Mouse (Mus musculus): ENCODE results near the gene Rab1b. TPM values are rescaled to one million over a fixed set of nuclear protein-coding genes. Genes with fewer than 3 reads are reported as not detected.
"Not testable (repeated sequence)": the region's sequence is repeated elsewhere in the genome, so short reads cannot be mapped to it uniquely, and the experiment has no call there.

The Rab1b gene
- 96.4 and 102 TPM in 2 replicates for polyA plus RNA-seq (2015; fragmentation: Nextera tagmentation; extraction: Ambion mirVana)

DNA sequence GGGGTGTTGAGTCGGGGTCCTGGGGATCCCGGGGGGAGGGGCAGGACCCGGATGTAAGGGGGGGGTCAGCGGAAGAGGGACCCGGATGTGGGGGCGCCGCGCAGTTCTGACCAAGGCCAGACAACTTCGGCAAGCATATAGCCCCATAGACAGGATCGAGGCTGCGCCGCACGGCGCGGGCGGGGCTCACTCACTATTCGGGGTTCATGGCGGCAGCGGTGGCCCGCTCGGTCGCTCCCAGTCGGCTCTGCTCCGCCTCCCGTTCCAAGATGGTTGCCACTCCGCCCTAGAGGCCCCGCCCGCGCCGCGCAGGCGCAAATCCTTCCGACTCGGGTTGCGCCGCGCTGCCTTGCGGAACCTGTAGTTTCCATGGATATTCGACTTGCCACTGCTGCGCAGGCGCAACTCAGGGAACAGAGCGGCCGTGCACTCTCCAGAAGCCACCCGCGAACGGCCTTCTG is at the start of gene Rab1b:
TSS of gene Rab1b (minus strand) at position 342 of the 461 bp plus-strand sequence.
- Histone ChIP-seq H3K4me2 (peak within 1 kb of the TSS; percentile 95), H3K4me1 (replicated peaks) (peaks cover 43% of the 10 kb centered on the region), H3K9me3 (replicated peaks) (no peaks in the 10 kb centered on the region), H3K4me3 (replicated peaks) (peak within 1 kb of the TSS; percentile 83), H3K9ac (peak within 1 kb of the TSS; percentile 91), H3K27me3 (no peaks in the 10 kb centered on the region), H3K27ac (peak within 1 kb of the TSS; percentile 89), H3K36me3 (peaks cover 39% of the 10 kb centered on the region)
- WGBS (ENCODE audit: insufficient replicate concordance): under 1% methylated on average over 45 of the region's 46 CpGs
- DNase-seq (peak; percentile 98), ATAC-seq (ENCODE audit: low read depth) (peak; percentile 94)

DNA sequence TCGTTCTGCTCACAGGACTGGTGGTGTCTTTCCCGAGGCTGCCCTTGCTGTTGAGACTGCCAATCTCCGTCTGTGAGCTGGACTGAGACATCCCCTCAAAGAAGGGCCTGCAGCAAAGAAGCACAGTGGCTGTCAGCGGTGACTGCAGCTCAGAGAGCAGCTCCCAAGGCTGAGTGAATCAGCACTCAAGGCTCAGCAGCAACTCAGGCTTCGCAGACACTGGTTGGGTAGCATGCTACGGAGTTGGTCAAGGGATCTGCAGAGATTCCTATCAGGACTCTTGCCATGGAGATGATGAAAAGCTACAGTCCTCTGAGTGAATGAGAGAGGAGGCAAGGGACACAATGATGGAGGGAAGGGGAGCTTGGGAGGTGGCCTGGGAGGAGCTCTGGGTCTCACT is 45.4 kb upstream of the Rab1b start:
- peaks cover 48% of the 10 kb centered on the region for H3K36me3 ChIP-seq
- no peak overlapping the region for H3K4me2 ChIP-seq
- no peak overlapping the region for H3K4me3 ChIP-seq (replicated peaks)
- H3K9ac ChIP-seq: no peak overlapping the region
- no peak for ATAC-seq (ENCODE audit: low read depth)
- no peaks in the 10 kb centered on the region for H3K27me3 ChIP-seq
- no peaks in the 10 kb centered on the region for H3K9me3 ChIP-seq (replicated peaks)
- no peak for DNase-seq
- 0 out of 2 replicates have a peak, but pooled peaks cover 4% of the 10 kb centered on the region for H3K4me1 ChIP-seq (replicated peaks)
- H3K27ac ChIP-seq: no peak overlapping the region
- WGBS (ENCODE audit: insufficient replicate concordance): 82% methylated on average over 6 of the region's 6 CpGs

DNA sequence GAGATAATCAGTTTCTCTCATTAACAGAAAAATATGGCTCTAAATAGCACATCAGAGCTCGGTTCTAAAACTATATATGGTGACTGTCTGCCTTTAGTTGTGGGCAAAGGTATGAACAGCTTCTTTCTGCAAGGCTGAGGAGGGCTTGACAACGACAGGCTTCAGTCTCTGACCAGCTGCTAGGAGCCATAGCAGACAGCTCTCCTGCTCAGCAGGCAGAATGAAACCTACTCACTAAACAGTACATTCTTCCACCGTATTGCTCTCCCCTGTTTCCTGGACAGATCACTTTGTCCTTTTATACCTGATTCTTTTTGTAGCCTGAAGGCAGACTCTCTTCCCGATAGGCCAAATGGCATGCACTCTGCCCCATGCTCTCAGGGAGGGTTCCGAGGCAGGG is 44.9 kb upstream of the Rab1b start:
- no peak overlapping the region for H3K4me2 ChIP-seq
- H3K9me3 ChIP-seq (replicated peaks): no peaks in the 10 kb centered on the region
- WGBS (ENCODE audit: insufficient replicate concordance): 77% methylated on average over 5 of the region's 5 CpGs
- ATAC-seq (ENCODE audit: low read depth) (no peak), DNase-seq (no peak)
- H3K4me3 ChIP-seq (replicated peaks): no peak overlapping the region
- H3K4me1 ChIP-seq (replicated peaks): 0 out of 2 replicates have a peak, but pooled peaks cover 4% of the 10 kb centered on the region
- peaks cover 48% of the 10 kb centered on the region for H3K36me3 ChIP-seq
- H3K27ac ChIP-seq: no peak overlapping the region
- no peak overlapping the region for H3K9ac ChIP-seq
- no peaks in the 10 kb centered on the region for H3K27me3 ChIP-seq

DNA sequence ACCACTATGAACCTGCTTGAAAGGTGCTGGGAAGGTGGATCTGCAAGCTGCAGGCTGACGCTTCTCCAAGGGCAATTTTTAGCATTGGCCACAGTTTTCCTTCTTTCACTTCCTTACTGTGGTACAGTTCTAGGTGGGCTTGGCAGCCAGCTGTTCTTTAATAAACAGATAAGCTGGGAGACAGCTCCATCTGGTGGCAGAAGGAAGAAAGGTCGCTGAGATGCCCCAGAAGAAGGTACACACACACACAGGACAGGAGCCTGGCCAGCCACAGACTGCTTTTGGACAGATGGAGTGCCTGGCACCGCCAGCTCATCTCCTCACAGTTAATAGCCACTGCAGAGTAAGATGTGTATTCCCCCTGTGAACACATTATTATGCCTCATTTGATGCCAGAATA is 44.5 kb upstream of the Rab1b start:
- Histone ChIP-seq H3K9ac (no peak overlapping the region), H3K4me3 (replicated peaks) (no peak overlapping the region), H3K9me3 (replicated peaks) (no peaks in the 10 kb centered on the region), H3K4me1 (replicated peaks) (0 out of 2 replicates have a peak, but pooled peaks cover 4% of the 10 kb centered on the region), H3K27ac (no peak overlapping the region), H3K27me3 (no peaks in the 10 kb centered on the region), H3K4me2 (no peak overlapping the region), H3K36me3 (peaks cover 47% of the 10 kb centered on the region)
- ATAC-seq (ENCODE audit: low read depth) (0 out of 2 replicates have a peak, but pooled peaks have one; percentile 15), DNase-seq (no peak)
- WGBS (ENCODE audit: insufficient replicate concordance): 18% methylated on average over 3 of the region's 3 CpGs

DNA sequence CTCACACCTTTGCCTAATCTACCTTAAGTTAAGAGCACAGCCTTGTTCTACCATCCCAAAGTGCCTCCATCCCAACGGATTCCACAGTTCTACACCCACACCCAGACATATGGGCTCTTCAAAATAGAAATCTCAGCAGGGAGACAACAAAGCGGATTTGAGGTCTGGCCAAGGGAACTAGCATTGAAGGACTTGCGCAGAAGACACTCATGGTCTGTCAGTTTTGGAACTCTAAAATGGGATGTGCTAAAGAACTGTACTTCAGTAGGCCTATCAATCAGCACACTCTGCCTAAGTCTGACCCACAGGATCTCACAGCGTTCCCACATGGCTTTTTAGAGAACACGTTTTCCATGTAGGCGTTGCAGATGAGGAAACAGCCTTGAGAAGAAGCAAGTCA is 43.5 kb upstream of the Rab1b start:
- H3K36me3 ChIP-seq: peaks cover 40% of the 10 kb centered on the region
- H3K4me3 ChIP-seq (replicated peaks): no peak overlapping the region
- DNase-seq (no peak), ATAC-seq (ENCODE audit: low read depth) (no peak)
- H3K27ac ChIP-seq: no peak overlapping the region
- no peak overlapping the region for H3K9ac ChIP-seq
- no peak overlapping the region for H3K4me2 ChIP-seq
- H3K27me3 ChIP-seq: no peaks in the 10 kb centered on the region
- H3K9me3 ChIP-seq (replicated peaks): no peaks in the 10 kb centered on the region
- WGBS (ENCODE audit: insufficient replicate concordance): 85% methylated on average over 6 of the region's 6 CpGs
- H3K4me1 ChIP-seq (replicated peaks): no peaks in the 10 kb centered on the region

DNA sequence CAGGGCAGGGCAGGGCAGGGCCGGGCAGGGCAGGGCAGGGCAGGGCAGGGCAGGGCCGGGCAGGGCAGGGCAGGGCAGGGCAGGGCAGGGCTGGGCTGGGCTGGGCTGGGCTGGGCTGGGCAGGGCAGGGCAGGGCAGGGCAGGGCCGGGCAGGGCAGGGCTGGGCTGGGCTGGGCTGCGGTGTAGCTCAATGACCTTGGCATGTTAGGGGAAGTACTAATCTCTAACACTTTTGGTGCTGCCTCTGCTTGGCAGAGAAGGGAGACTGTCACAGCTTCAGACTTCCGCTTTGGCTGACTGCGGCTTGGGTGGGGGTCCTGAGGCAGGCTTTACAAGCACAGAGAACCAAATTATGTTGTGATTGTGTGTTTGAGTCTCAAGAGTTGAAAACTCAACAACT is 42.2 kb upstream of the Rab1b start:
- Histone ChIP-seq H3K36me3 (peaks cover 43% of the 10 kb centered on the region), H3K27ac (peak overlapping the region; percentile 45; the same call in 1 of the 2 replicates)
- not testable (repeated sequence) for H3K4me1 ChIP-seq (replicated peaks); ATAC-seq (ENCODE audit: low read depth); H3K9me3 ChIP-seq (replicated peaks); DNase-seq; H3K27me3 ChIP-seq; H3K4me3 ChIP-seq (replicated peaks); H3K9ac ChIP-seq; H3K4me2 ChIP-seq
- 62% methylated on average over 6 of the region's 6 CpGs for WGBS (ENCODE audit: insufficient replicate concordance)

DNA sequence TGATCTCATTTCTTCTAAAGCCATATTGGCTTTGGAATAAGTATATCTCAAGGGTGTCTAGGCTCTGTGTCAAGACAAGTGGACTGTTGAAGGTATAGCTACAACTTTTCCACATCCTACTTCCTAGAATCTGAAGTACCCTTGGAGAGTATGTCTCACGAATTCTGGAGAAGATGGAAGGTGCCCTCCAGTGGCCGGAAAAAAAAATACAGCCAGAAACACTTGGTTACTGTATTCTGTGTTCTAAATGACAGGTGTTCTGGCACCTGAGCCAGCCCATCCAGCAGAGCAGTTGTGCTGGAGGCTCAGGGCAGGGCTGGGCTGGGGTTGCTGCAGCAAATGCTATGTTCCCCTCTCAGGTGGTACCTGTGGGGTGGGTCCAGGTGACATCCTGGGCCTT is 32.8 kb upstream of the Rab1b start:
- no peaks in the 10 kb centered on the region for H3K9me3 ChIP-seq (replicated peaks)
- DNase-seq: no peak
- H3K36me3 ChIP-seq: peaks cover 47% of the 10 kb centered on the region
- no peaks in the 10 kb centered on the region for H3K4me1 ChIP-seq (replicated peaks)
- no peak overlapping the region for H3K27ac ChIP-seq
- no peak overlapping the region for H3K4me3 ChIP-seq (replicated peaks)
- no peak overlapping the region for H3K4me2 ChIP-seq
- no peak overlapping the region for H3K9ac ChIP-seq
- no peaks in the 10 kb centered on the region for H3K27me3 ChIP-seq
- ATAC-seq (ENCODE audit: low read depth): no peak
- WGBS (ENCODE audit: insufficient replicate concordance): 4% methylated on average over 2 of the region's 2 CpGs

DNA sequence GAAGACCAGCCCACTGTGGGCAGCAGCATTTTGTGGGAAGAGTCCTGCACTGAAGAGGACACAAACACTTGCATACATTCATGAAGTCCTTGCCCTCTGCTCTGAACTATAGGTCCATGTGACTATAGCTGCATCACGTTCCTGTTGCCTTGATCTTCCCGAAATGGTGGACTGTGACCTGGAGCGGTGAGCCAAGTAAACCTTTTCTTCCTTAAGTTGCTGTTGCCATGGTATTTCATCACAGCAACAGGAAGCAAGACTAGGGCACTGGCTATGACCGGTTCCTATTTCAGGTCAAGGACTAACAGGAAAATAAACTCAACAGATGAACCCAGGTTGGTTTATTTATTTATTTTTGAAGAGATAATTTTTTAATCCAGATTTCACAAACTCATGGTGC is 24.4 kb upstream of the Rab1b start:
- no peaks in the 10 kb centered on the region for H3K9me3 ChIP-seq (replicated peaks)
- WGBS (ENCODE audit: insufficient replicate concordance): 53% methylated on average over 4 of the region's 4 CpGs
- no peak overlapping the region for H3K4me2 ChIP-seq
- H3K36me3 ChIP-seq: peaks cover 17% of the 10 kb centered on the region
- DNase-seq (no peak), ATAC-seq (ENCODE audit: low read depth) (no peak)
- H3K4me1 ChIP-seq (replicated peaks): no peaks in the 10 kb centered on the region
- H3K27me3 ChIP-seq: peaks cover 12% of the 10 kb centered on the region
- no peak overlapping the region for H3K27ac ChIP-seq
- H3K4me3 ChIP-seq (replicated peaks): no peak overlapping the region
- no peak overlapping the region for H3K9ac ChIP-seq

DNA sequence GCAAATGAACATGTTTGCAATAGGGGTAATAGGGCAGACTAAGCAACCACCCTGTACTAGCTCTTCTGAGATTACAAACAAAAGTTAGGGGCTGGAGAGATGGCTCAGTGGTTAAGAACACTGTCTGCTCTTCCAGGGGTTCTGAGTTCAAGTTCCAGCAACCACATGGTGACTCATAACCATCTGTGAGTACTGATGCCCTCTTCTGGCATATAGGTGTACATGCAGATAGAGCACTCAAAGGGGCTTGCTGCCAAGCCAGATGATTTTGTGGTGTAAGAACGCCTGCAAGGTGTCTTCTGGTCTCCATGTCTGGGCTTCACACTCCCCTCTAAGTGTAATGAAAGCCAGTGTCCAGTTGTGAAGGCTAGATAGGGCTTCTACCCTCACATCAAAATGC is 22.9 kb upstream of the Rab1b start:
- Histone ChIP-seq H3K36me3 (peaks cover 9% of the 10 kb centered on the region), H3K4me3 (replicated peaks) (no peak overlapping the region), H3K27me3 (peaks cover 12% of the 10 kb centered on the region), H3K27ac (no peak overlapping the region), H3K9me3 (replicated peaks) (no peaks in the 10 kb centered on the region), H3K9ac (no peak overlapping the region), H3K4me2 (no peak overlapping the region), H3K4me1 (replicated peaks) (no peaks in the 10 kb centered on the region)
- no peak for DNase-seq
- ATAC-seq (ENCODE audit: low read depth): no peak
- WGBS (ENCODE audit: insufficient replicate concordance): 32% methylated on average over 1 of the region's 1 CpGs

DNA sequence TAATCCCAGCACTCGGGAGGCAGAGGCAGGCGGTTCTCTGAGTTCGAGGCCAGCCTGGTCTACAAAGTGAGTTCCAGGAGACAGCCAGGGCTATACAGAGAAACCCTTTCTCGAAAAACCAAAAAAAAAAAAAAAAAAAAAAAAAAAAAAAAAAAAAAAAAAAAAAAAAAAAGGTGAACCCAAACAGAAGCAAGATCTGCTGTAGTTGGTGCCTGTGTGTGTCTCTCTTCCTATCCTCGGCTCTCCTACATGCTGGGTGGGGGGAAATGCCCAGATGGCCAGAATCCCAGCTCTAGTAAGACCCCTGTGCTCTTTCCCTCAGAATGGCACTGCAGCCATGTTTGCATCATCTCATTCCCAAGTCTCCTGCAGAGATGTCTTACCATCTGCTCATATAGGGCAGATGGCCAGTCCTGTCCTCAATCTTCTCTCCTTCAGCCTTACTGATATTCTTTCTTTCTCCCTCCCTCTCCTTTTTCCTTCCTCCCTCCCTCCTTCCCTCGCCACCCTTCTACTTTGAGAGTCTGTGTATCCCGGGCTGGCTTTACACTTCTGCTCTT is 17.3 kb upstream of the Rab1b start:
- 46% methylated on average over 7 of the region's 7 CpGs for WGBS (ENCODE audit: insufficient replicate concordance)
- ATAC-seq (ENCODE audit: low read depth): no peak
- no peaks in the 10 kb centered on the region for H3K36me3 ChIP-seq

DNA sequence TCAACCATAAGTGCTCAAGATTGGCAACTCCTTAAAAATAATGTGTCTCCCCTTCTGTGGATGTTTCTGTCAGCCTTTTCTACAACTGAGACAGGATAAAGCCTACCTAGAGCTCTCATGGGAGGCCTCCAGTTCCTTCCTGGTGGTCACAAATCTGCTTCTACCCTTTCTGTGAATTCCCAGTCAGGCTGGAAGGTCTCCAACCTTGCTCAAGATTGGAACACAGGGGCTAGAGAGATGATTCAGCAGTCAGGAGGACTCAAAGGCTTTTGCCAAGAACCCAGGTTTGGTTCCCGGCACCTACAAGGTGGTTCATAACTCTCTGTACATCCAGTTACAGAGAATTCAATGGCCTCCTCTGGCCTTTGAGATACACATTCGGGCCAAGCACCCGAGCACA is 16.4 kb upstream of the Rab1b start:
- no peak for ATAC-seq (ENCODE audit: low read depth)
- H3K4me3 ChIP-seq (replicated peaks): no peak overlapping the region
- 49% methylated on average over 3 of the region's 3 CpGs for WGBS (ENCODE audit: insufficient replicate concordance)
- H3K9me3 ChIP-seq (replicated peaks): no peaks in the 10 kb centered on the region
- H3K27ac ChIP-seq: no peak overlapping the region
- peaks cover 38% of the 10 kb centered on the region for H3K27me3 ChIP-seq
- peaks cover 7% of the 10 kb centered on the region for H3K4me1 ChIP-seq (replicated peaks)
- no peaks in the 10 kb centered on the region for H3K36me3 ChIP-seq
- no peak overlapping the region for H3K4me2 ChIP-seq
- no peak overlapping the region for H3K9ac ChIP-seq
- DNase-seq: no peak

More for the DNA sequence above, 17.3 kb upstream of the Rab1b start:
- Histone ChIP-seq H3K9ac (no peak overlapping the region), H3K9me3 (replicated peaks) (no peaks in the 10 kb centered on the region), H3K4me1 (replicated peaks) (no peaks in the 10 kb centered on the region), H3K27me3 (peaks cover 32% of the 10 kb centered on the region), H3K4me2 (no peak overlapping the region), H3K27ac (no peak overlapping the region), H3K4me3 (replicated peaks) (no peak overlapping the region)
- DNase-seq: no peak

DNA sequence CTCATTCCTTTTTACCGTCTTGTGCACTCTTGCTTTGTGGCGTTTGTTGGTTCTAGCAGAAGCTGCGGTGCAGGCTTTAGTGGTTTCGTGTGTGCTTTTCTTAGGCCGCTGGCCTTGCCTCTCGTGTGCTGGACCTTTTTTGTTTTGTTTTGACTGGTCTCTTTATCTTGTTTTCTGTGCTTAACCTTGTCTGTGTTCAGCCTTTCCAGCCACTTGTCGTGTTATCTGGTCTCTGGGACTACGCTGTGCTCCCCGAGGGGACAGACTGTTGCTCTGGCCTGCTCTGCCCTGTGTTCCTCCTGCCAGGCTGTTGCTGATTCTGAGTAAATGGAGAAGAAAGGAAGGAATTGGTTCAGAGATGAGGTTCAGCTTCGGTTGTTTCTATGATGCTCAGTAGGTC is 15.6 kb upstream of the Rab1b start:
- H3K4me1 ChIP-seq (replicated peaks): peaks cover 15% of the 10 kb centered on the region
- WGBS (ENCODE audit: insufficient replicate concordance): 55% methylated on average over 10 of the region's 10 CpGs

More for the DNA sequence above, 15.6 kb upstream of the Rab1b start:
- no peak overlapping the region for H3K9ac ChIP-seq
- H3K9me3 ChIP-seq (replicated peaks): no peaks in the 10 kb centered on the region
- no peak overlapping the region for H3K27ac ChIP-seq
- H3K36me3 ChIP-seq: no peaks in the 10 kb centered on the region
- peaks cover 36% of the 10 kb centered on the region for H3K27me3 ChIP-seq
- ATAC-seq (ENCODE audit: low read depth): no peak
- no peak for DNase-seq
- no peak overlapping the region for H3K4me2 ChIP-seq
- no peak overlapping the region for H3K4me3 ChIP-seq (replicated peaks)

All from liver, embryonic 13.5 days (tissue).